Mouse (Mus musculus) induced T-regulatory cell, adult 2 months (primary cell): ENCODE measurements around the gene Nrk.

ENCODE experiments used
- DNase-seq: peaks from one replicate; pipeline ENCODE4 v3.0.0-alpha.2; 2012; ENCODE audit warnings: low read depth

Gene Nrk

GRCm38 (mm10) chrX:138914041-138914776, at the start of gene Nrk:
Gene Nrk, plus strand, starts transcription at chrX:138914430.
- DNase-seq, result no peak

GRCm38 (mm10) chrX:138913366-138913765, 864 bp upstream of the Nrk start:
- no peak for DNase-seq

GRCm38 (mm10) chrX:138914777-138915114, 516 bp downstream of the Nrk start:
- no peak for DNase-seq

GRCm38 (mm10) chrX:138919030-138919429, 4.8 kb downstream of the Nrk start:
- DNase-seq, result no peak

- DNase-seq, result no peak
These were observed 29.7 kb downstream of the Nrk start for GRCm38 (mm10) chrX:138943905-138944304.

- DNase-seq, result no peak
These were observed 46.5 kb downstream of the Nrk start for GRCm38 (mm10) chrX:138960713-138961112.

GRCm38 (mm10) chrX:138978501-138978900, 64.3 kb downstream of the Nrk start:
- DNase-seq, result no peak

GRCm38 (mm10) chrX:138979249-138979648, 65.0 kb downstream of the Nrk start:
- DNase-seq, result no peak

- no peak for DNase-seq
These were observed 100.3 kb downstream of the Nrk start for GRCm38 (mm10) chrX:139014524-139014923.

- no peak for DNase-seq
These were observed 102.3 kb downstream of the Nrk start for GRCm38 (mm10) chrX:139016540-139016939.

- no peak for DNase-seq
These were observed 112.4 kb downstream of the Nrk start for GRCm38 (mm10) chrX:139026532-139027097.

GRCm38 (mm10) chrX:139027296-139027695, 113.1 kb downstream of the Nrk start:
- no peak for DNase-seq

GRCm38 (mm10) chrX:139027909-139028308, 113.7 kb downstream of the Nrk start:
- DNase-seq, result no peak

- DNase-seq, result no peak
These were observed 123.4 kb downstream of the Nrk start for GRCm38 (mm10) chrX:139037666-139038065.

- DNase-seq, result no peak
These were observed 125.1 kb downstream of the Nrk start for GRCm38 (mm10) chrX:139039314-139039713.

- no peak for DNase-seq
These were observed 126.9 kb downstream of the Nrk start for GRCm38 (mm10) chrX:139041148-139041547.

GRCm38 (mm10) chrX:139051976-139052375, 137.7 kb downstream of the Nrk start:
- DNase-seq, result no peak

GRCm38 (mm10) chrX:139053149-139053548, 138.9 kb downstream of the Nrk start:
- DNase-seq, result no peak
